Mouse (Mus musculus) liver, embryonic 14.5 days (tissue): Measurements from ENCODE around the gene Apoa1. TPM values are rescaled to one million over a fixed set of nuclear protein-coding genes. Genes with fewer than 3 reads are reported as not detected.

ENCODE experiments used
- ATAC-seq: fragments of 200-750 bp; cut with Nextera tagmentation; 2 replicates; pipeline ENCODE4 v1.8.0; 2017; ENCODE audit warnings: moderate number of reproducible peaks, mild to moderate bottlenecking, moderate library complexity; ENCODE audit not compliant: insufficient read depth
- DNase-seq, 3 experiments: peaks; one replicate each; pipeline ENCODE4 v3.0.0-alpha.2; 2012 to 2013; ENCODE audit warnings: low read depth in 3 of 3, low spot score in 3 of 3
- H3K27ac ChIP-seq: fragments of 300-500 bp; sonication (generic); 2 replicates; pipeline ENCODE4 v1.5.1; 2014; ENCODE audit warnings: moderate library complexity, mild to moderate bottlenecking, control low read depth, inconsistent platforms
- H3K27me3 ChIP-seq: fragments of 300-500 bp; sonication (generic); 2 replicates; pipeline ENCODE4 v1.6.1; 2014; ENCODE audit warnings: mild to moderate bottlenecking, low read length, moderate library complexity; ENCODE audit not compliant: control insufficient read depth, insufficient read depth
- H3K36me3 ChIP-seq: fragments of 300-500 bp; sonication (generic); replicated peaks from 2 replicates; pipeline ENCODE4 v1.6.1; 2014; ENCODE audit warnings: low read depth; ENCODE audit not compliant: control insufficient read depth, insufficient read depth
- H3K4me1 ChIP-seq, 2 experiments: fragments of 200-500 bp in 1 of 2; fragments of 300-500 bp in 1 of 2; sonication (generic) in 1 of 2; replicated peaks; 2 replicates each; pipeline ENCODE4 v1.6.1; 2012 to 2014; ENCODE audit warnings: antibody characterized with exemption in 1 of 2, inconsistent platforms in 1 of 2, low read length in 1 of 2; ENCODE audit not compliant: control insufficient read depth in 2 of 2, insufficient read depth in 2 of 2
- H3K4me2 ChIP-seq: fragments of 300-500 bp; sonication (generic); 2 replicates; pipeline ENCODE4 v1.6.1; 2014; ENCODE audit warnings: low read depth, mild to moderate bottlenecking, control low read depth, moderate library complexity
- H3K4me3 ChIP-seq, 2 experiments: fragments of 200-500 bp in 1 of 2; fragments of 300-500 bp in 1 of 2; sonication (generic) in 1 of 2; 2 replicates each; pipeline ENCODE4 v1.5.1; 2012 to 2014; ENCODE audit warnings: low read depth in 2 of 2, low read length in 2 of 2, mild to moderate bottlenecking in 2 of 2, control low read depth in 1 of 2, inconsistent platforms in 1 of 2, moderate library complexity in 1 of 2; ENCODE audit not compliant: insufficient read depth in 1 of 2
- H3K9ac ChIP-seq: fragments of 300-500 bp; sonication (generic); replicated peaks from 2 replicates; pipeline ENCODE4 v1.6.1; 2014; ENCODE audit warnings: mild to moderate bottlenecking, control low read depth, moderate library complexity
- H3K9me3 ChIP-seq: fragments of 300-500 bp; sonication (generic); 2 replicates; pipeline ENCODE4 v1.6.1; 2016; ENCODE audit warnings: low read length, mixed read lengths; ENCODE audit not compliant: control insufficient read depth
- CTCF ChIP-seq: IDR thresholded peaks from 2 replicates; pipeline ENCODE4 v1.5.1; 2016; ENCODE audit warnings: antibody characterized with exemption, low read depth, control low read depth
- EP300 ChIP-seq: IDR thresholded peaks from 2 replicates; pipeline ENCODE4 v1.6.1; 2016; ENCODE audit warnings: antibody characterized with exemption, low read depth
- WGBS: fragments of 180-500 bp; shearing (Covaris S2); extraction: QIAGEN DNeasy Blood & Tissue Kit; methylation state at CpG from one replicate; pipeline ENCODE4 v1.1.7; 2014; ENCODE audit not compliant: insufficient replicate concordance; 5-methylcytosine and 5-hydroxymethylcytosine counted together
- polyA plus RNA-seq, 2 experiments: library from polyadenylated mRNA; depleted of rRNA in 1 of 2; stranded (reverse) in 1 of 2; unstranded in 1 of 2; fragments of >200 nt; fragmentation: Nextera tagmentation in 1 of 2; extraction: Ambion mirVana in 1 of 2; gene quantifications; 2 replicates each; pipeline versions ENCODE4 v1.2.1 to v1.2.3; 2012 to 2014

Gene Apoa1
- polyA plus RNA-seq, 2 experiments: 1,404 to 3,278 TPM

DNA sequence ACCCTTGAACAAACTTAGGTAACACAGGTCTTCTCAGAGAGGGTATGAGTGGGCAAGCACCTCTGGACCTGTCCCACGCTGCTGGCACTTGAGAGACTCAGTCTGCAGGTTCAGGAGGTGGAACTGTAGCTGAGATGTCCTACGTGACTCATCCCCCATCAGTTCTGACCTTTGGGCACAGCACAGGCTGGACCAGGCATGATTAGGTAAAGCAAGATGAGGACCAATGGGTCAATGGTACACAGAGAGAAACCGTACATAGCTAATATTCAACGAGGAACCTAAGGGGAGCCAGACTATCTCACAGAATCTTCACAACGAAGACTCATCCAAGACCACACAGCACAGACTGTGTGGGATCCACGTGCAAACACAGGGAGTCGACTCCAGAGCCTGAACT lies 10.5 kb downstream of the Apoa1 start:
- DNase-seq (no peak), ATAC-seq (no peak)
- Histone ChIP-seq H3K9ac (no peak overlapping the region), H3K27me3 (no peaks in the 10 kb centered on the region), H3K4me2 (no peak overlapping the region), H3K36me3 (no peaks in the 10 kb centered on the region), H3K27ac (no peak overlapping the region), H3K4me1 (peaks cover 5 to 10% of the 10 kb centered on the region in 2 experiments; a peak in 3 of 4 replicates), H3K4me3 (no peak overlapping the region), H3K9me3 (no peaks in the 10 kb centered on the region)
- no peak for TF ChIP-seq CTCF
- WGBS: 61% methylated on average over 7 of the region's 7 CpGs

DNA sequence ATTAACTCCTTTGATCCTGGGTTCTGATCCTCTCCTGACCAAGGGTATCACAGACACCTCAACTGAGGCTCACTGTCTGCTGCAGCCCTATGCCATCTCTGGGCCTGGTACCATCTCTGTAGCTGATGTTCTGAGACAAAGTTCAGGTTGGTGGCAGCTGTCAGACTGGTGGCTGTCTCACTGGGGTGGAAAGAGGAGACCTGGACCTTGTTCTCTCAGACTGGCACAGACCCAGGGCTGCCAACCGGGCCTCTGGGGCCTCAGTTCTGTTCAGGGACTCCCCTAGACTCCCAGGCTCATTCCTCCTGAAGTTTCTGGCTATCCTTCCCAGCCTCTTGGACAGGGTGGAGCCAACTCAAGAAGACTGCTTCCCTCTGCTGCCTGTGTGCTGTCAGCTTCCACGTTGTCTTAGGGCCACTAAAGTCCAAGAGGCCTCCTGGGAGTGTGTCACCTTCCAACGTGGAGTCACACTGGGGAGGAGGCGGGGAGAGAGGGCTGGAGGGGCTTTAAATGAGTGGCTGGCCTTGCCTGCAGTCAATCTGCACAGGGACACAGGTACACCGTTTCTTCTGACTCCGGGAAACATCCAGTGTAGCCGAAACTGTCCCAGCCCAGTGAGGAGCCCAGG lies 12.3 kb downstream of the Apoa1 start, which contains the start of gene Apoa4:
Gene Apoa4 (plus strand): TSS at position 171 of the 628 bp plus-strand sequence.
- ATAC-seq: no peak
- no peak for DNase-seq
- TF ChIP-seq EP300 (no peak), CTCF (no peak)
- Histone ChIP-seq H3K36me3 (no peaks in the 10 kb centered on the region), H3K27ac (no peak within 1 kb of the TSS), H3K27me3 (no peaks in the 10 kb centered on the region), H3K9me3 (no peaks in the 10 kb centered on the region), H3K9ac (no peak within 1 kb of the TSS), H3K4me2 (no peak within 1 kb of the TSS), H3K4me3 (no peak within 1 kb of the TSS), H3K4me1 (peaks cover 2 to 6% of the 10 kb centered on the region in 2 experiments; a peak in 3 of 4 replicates)
- 53% methylated on average over 7 of the region's 7 CpGs for WGBS

DNA sequence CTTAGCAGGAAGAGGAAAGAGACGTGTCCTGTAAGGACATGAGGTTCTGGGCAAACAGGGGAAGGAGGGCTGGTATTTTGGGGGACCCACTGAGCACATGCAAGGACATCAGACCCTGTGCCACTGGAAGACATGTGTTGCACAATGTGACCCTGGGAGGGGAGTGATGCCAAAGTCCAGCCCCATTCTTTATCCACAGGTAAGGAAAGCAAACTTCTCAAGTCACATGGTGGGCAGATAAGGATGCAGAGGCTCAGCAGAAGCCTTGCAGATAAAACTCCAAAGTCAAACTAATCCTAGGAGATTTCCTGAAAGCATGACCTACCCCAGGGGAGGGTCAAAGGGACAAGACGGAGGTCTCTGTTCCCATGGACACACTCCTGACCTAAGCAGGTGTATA lies 13.4 kb downstream of the Apoa1 start:
- no peak overlapping the region for H3K4me3 ChIP-seq
- no peaks in the 10 kb centered on the region for H3K27me3 ChIP-seq
- no peaks in the 10 kb centered on the region; a peak in 1 of 4 replicates for H3K4me1 ChIP-seq
- H3K4me2 ChIP-seq: no peak overlapping the region
- H3K9me3 ChIP-seq: no peaks in the 10 kb centered on the region
- no peak for TF ChIP-seq CTCF
- TF ChIP-seq EP300: no peak
- no peaks in the 10 kb centered on the region for H3K36me3 ChIP-seq
- no peak for DNase-seq
- no peak for ATAC-seq
- 46% methylated on average over 2 of the region's 2 CpGs for WGBS
- no peak overlapping the region for H3K27ac ChIP-seq
- H3K9ac ChIP-seq: no peak overlapping the region

DNA sequence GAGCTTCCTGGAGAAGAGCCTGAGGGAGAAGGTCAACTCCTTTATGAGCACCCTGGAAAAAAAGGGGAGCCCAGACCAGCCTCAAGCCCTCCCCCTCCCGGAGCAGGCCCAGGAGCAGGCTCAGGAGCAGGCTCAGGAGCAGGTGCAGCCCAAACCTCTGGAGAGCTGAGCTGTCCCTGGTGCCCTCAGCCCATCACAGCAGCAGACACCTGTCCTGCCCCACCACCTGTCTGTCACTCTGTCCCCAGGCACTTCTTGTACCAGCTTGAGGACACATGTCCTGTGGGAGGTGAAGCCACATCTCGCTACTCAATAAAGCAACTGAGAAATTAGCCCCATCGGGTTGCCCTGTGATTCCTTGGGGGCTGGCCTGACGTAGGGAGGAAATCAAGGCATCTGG lies 14.7 kb downstream of the Apoa1 start:
- no peaks in the 10 kb centered on the region for H3K27me3 ChIP-seq
- 75% methylated on average over 4 of the region's 4 CpGs for WGBS
- H3K9me3 ChIP-seq: no peaks in the 10 kb centered on the region
- H3K36me3 ChIP-seq: no peaks in the 10 kb centered on the region
- no peak for TF ChIP-seq EP300
- TF ChIP-seq CTCF: no peak
- no peak overlapping the region for H3K27ac ChIP-seq
- DNase-seq (no peak), ATAC-seq (no peak)
- H3K9ac ChIP-seq: no peak overlapping the region
- H3K4me1 ChIP-seq: no peaks in the 10 kb centered on the region; a peak in 1 of 4 replicates
- H3K4me2 ChIP-seq: no peak overlapping the region
- no peak overlapping the region for H3K4me3 ChIP-seq

DNA sequence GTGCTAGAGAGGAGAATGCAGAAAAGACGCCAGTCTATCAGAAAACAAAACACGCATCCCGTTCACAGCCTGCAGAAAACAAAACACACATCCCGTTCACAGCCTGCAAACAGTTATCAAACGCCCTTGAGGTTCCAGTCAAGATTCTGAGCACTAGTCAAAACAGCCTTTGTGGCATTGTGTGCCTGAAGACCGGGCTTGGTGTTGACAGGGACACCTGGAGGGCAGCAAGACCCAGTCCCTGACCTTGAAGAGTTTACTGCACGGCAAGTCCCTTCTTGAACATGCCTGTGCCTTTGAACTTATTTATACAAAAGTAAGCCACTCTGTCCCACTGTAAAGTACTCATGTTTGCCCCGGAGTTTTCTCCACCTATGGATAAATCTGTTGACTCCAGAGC lies 15.2 kb downstream of the Apoa1 start:
- Histone ChIP-seq H3K4me2 (no peak overlapping the region), H3K9ac (no peak overlapping the region), H3K4me3 (no peak overlapping the region), H3K27me3 (no peaks in the 10 kb centered on the region), H3K36me3 (no peaks in the 10 kb centered on the region), H3K4me1 (no peaks in the 10 kb centered on the region; a peak in 1 of 4 replicates), H3K9me3 (no peaks in the 10 kb centered on the region), H3K27ac (no peak overlapping the region)
- no peak for ATAC-seq
- WGBS: 52% methylated on average over 8 of the region's 8 CpGs
- DNase-seq: no peak
- TF ChIP-seq EP300 (no peak), CTCF (no peak)
